Mouse (Mus musculus) heart, embryonic 14.5 days (tissue): ENCODE results near the gene Mageb18. TPM values are rescaled to one million over a fixed set of nuclear protein-coding genes. Genes with fewer than 3 reads are reported as not detected.
"Not testable (repeated sequence)": the region's sequence is repeated elsewhere in the genome, so short reads cannot be mapped to it uniquely, and the experiment has no call there.

Experiments
- ATAC-seq: fragments of 200-750 bp; cut with Nextera tagmentation; 2 replicates; pipeline ENCODE4 v1.8.0; 2017; ENCODE audit warnings: low read depth, moderate TSS enrichment; ENCODE audit not compliant: insufficient number of reproducible peaks, insufficient read depth, low FRiP score
- H3K27ac ChIP-seq, 2 experiments: fragments of 200-500 bp in 1 of 2; fragments of 300-500 bp in 1 of 2; sonication (generic) in 1 of 2; replicated peaks in 1 of 2; 2 replicates each; pipeline ENCODE4 v1.5.1; 2012 to 2014; ENCODE audit warnings: low read depth in 2 of 2, low read length in 2 of 2, control low read depth in 1 of 2, mild to moderate bottlenecking in 1 of 2, mixed read lengths in 1 of 2; ENCODE audit not compliant: control insufficient read depth in 1 of 2, insufficient read depth in 1 of 2
- H3K27me3 ChIP-seq: fragments of 300-500 bp; sonication (generic); 2 replicates; pipeline ENCODE4 v1.6.1; 2014; ENCODE audit warnings: mild to moderate bottlenecking, low read length, control low read depth; ENCODE audit not compliant: control insufficient read depth, insufficient read depth
- H3K36me3 ChIP-seq: fragments of 300-500 bp; sonication (generic); 2 replicates; pipeline ENCODE4 v1.6.1; 2014; ENCODE audit warnings: mild to moderate bottlenecking, control low read depth, low read length, mixed read lengths; ENCODE audit not compliant: control insufficient read depth, insufficient read depth
- H3K4me1 ChIP-seq, 2 experiments: fragments of 200-500 bp in 1 of 2; fragments of 300-500 bp in 1 of 2; sonication (generic) in 1 of 2; 2 replicates each; pipeline ENCODE4 v1.6.1; 2012 to 2014; ENCODE audit warnings: low read length in 2 of 2, control low read depth in 1 of 2, mixed read lengths in 1 of 2; ENCODE audit not compliant: control insufficient read depth in 2 of 2, insufficient read depth in 2 of 2
- H3K4me2 ChIP-seq: fragments of 300-500 bp; sonication (generic); 2 replicates; pipeline ENCODE4 v1.6.1; 2014; ENCODE audit warnings: mild to moderate bottlenecking, low read length
- H3K4me3 ChIP-seq, 2 experiments: fragments of 200-500 bp in 1 of 2; fragments of 300-500 bp in 1 of 2; sonication (generic) in 1 of 2; 2 replicates each; pipeline ENCODE4 v1.5.1; 2012 to 2014; ENCODE audit warnings: low read length in 2 of 2, mild to moderate bottlenecking in 2 of 2, control low read depth in 1 of 2, low read depth in 1 of 2, moderate library complexity in 1 of 2; ENCODE audit not compliant: control insufficient read depth in 1 of 2, insufficient read depth in 1 of 2
- H3K9ac ChIP-seq: fragments of 300-500 bp; sonication (generic); 2 replicates; pipeline ENCODE4 v1.6.1; 2014; ENCODE audit warnings: mild to moderate bottlenecking, low read length
- H3K9me3 ChIP-seq: fragments of 300-500 bp; sonication (generic); 2 replicates; pipeline ENCODE4 v1.6.1; 2016; ENCODE audit warnings: low read length, control low read depth; ENCODE audit not compliant: control insufficient read depth
- WGBS: fragments of 180-500 bp; shearing (Covaris S2); extraction: QIAGEN DNeasy Blood & Tissue Kit; methylation state at CpG from one replicate; pipeline ENCODE4 v1.1.7; 2014; 5-methylcytosine and 5-hydroxymethylcytosine counted together
- polyA plus RNA-seq: library from polyadenylated mRNA; unstranded; fragments of >200 nt; fragmentation: Nextera tagmentation; extraction: Ambion mirVana; gene quantifications from 2 replicates; pipeline ENCODE4 v1.2.1, GENCODE M21; 2014

Mageb18 gene
- not detected in 2 replicates for polyA plus RNA-seq

DNA sequence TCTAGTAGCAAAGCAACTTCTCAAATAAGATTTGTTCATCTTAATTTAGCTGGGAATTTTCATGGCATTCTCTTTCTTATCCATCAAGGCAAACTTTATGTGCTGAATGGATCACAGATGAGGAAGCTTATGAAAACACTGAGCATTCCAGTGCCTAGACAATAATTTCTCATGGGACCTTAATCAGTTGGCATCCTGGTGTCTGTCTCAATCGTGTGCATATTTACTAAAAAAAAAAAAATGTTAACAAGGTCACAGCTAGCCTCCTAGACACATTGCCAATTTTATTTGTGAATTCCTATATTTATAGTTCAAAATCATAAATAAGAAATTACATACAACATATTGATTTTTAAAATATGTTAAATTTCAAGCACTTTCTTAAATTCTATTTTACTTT, at the start of gene Mageb18:
Mageb18 (minus strand) TSS at position 101 of the 400 bp plus-strand sequence.
- no peak for ATAC-seq
- Histone ChIP-seq H3K4me3 (no peak within 1 kb of the TSS), H3K27ac (no peak within 1 kb of the TSS), H3K36me3 (no peaks in the 10 kb centered on the region), H3K9ac (no peak within 1 kb of the TSS), H3K27me3 (no peaks in the 10 kb centered on the region), H3K4me2 (no peak within 1 kb of the TSS), H3K9me3 (no peaks in the 10 kb centered on the region), H3K4me1 (no peaks in the 10 kb centered on the region)
- 48% methylated on average over 1 of the region's 1 CpGs for WGBS

DNA sequence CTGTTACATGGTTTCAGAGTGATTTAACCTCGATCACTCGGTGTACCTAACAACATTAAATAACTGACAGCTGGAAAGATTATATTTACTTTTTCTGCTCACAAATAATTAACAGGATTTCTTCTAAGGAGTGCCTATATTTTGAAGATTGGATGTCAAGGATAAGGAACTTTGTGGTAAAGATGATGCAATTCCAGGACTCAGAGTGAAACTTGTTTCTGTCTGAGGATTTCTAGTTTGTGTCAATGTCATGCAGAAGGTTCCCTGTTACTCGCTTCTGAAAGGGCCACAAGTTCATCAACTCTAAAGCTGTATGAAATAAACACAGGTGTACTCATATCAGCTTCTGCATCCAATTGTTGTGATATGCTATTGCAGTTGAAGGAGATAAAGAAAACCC, 13.4 kb upstream of the Mageb18 start:
- Histone ChIP-seq H3K27me3 (no peaks in the 10 kb centered on the region), H3K27ac (no peak overlapping the region), H3K9ac (no peak overlapping the region), H3K4me2 (no peak overlapping the region), H3K4me3 (no peak overlapping the region), H3K9me3 (no peaks in the 10 kb centered on the region), H3K4me1 (no peaks in the 10 kb centered on the region), H3K36me3 (no peaks in the 10 kb centered on the region)
- ATAC-seq, result no peak
- 74% methylated on average over 3 of the region's 3 CpGs for WGBS

DNA sequence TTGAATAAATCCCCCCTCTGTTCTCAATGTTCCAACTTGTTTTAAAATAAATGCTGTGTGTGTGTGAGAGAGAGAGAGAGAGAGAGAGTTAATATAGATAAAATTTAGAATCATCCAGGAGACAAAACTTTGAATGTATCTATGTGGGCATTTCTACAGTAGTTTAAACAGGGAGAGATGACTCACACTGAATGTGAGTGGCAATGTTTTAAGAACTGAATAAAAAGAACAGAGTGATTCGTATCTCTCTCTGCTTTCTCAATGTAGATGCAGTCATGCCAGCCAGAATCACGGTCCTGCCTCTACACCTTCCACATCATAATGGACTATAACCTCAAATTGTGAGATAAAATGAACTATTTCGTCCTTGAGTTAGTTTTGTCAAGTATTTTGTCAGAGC, 11.1 kb upstream of the Mageb18 start:
- H3K9me3 ChIP-seq, result no peaks in the 10 kb centered on the region
- no peak overlapping the region for H3K4me2 ChIP-seq
- no peak overlapping the region for H3K27ac ChIP-seq
- ATAC-seq, result no peak
- no peaks in the 10 kb centered on the region for H3K27me3 ChIP-seq
- no peaks in the 10 kb centered on the region for H3K36me3 ChIP-seq
- H3K4me1 ChIP-seq, result no peaks in the 10 kb centered on the region
- H3K4me3 ChIP-seq, result no peak overlapping the region
- H3K9ac ChIP-seq, result no peak overlapping the region
- WGBS, result 58% methylated on average over 3 of the region's 3 CpGs

GRCm38 (mm10) chrX:92597324-92597723, 2.0 kb downstream of the Mageb18 start:
- 36% methylated on average over 4 of the region's 4 CpGs for WGBS
- Histone ChIP-seq H3K4me3 (no peak overlapping the region), H3K27me3 (no peaks in the 10 kb centered on the region), H3K36me3 (no peaks in the 10 kb centered on the region), H3K4me1 (no peaks in the 10 kb centered on the region), H3K9ac (no peak overlapping the region), H3K9me3 (no peaks in the 10 kb centered on the region), H3K27ac (no peak overlapping the region), H3K4me2 (no peak overlapping the region)
- no peak for ATAC-seq

GRCm38 (mm10) chrX:92527826-92528225, 71.5 kb downstream of the Mageb18 start:
- no peak for ATAC-seq
- no peak overlapping the region for H3K27ac ChIP-seq

DNA sequence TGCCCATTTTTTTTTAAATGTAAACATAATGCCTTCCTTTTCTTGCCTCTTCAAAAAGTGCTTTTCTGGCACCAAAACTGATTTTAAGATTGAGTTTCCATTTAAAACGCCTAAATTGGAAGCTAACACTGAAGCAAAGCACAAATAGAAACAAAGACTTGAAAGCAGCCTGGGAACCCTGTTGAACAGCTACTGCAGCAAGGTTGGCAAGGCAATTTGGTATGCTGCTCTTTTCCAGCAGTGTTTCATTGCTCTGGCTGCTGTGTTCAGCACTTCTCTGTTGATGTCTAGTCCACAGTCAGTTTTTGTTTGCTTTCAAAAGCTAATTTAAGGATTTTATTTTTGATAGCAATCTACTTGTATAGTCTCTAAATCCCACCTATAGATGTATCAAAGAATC, 101.1 kb downstream of the Mageb18 start:
- H3K27ac ChIP-seq, result no peak overlapping the region
- H3K27me3 ChIP-seq, result no peaks in the 10 kb centered on the region
- no peaks in the 10 kb centered on the region for H3K36me3 ChIP-seq
- no peaks in the 10 kb centered on the region for H3K9me3 ChIP-seq
- no peak for ATAC-seq
- H3K4me1 ChIP-seq, result no peaks in the 10 kb centered on the region
- no peak overlapping the region for H3K4me3 ChIP-seq
- H3K4me2 ChIP-seq, result no peak overlapping the region
- WGBS, result 40% methylated on average over 1 of the region's 1 CpGs
- no peak overlapping the region for H3K9ac ChIP-seq

More at GRCm38 (mm10) chrX:92527826-92528225, 71.5 kb downstream of the Mageb18 start:
- Histone ChIP-seq H3K4me3 (no peak overlapping the region), H3K27me3 (no peaks in the 10 kb centered on the region), H3K9ac (no peak overlapping the region), H3K4me2 (no peak overlapping the region), H3K36me3 (no peaks in the 10 kb centered on the region), H3K9me3 (no peaks in the 10 kb centered on the region), H3K4me1 (no peaks in the 10 kb centered on the region)
- 60% methylated on average over 1 of the region's 1 CpGs for WGBS

DNA sequence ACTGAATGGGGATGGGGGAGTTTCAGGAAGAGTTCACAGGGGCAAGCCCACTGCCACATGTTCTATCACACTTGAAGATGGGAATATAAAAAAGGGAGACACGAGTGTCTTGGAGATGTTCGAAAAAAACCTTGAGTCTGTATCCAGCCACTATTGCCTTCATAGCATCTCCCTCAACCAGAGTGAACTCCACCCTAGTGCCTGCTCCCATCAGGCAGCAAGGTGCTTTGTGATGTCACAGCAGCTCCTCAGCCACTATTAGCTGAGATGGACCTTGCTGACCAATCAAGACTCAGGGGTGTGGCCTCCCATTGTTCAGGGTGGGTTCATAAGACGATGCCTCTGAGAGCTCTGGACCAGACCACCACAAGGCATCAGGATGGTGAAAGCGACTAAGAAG, 109.7 kb downstream of the Mageb18 start, which contains the start of gene Gm5941:
Gm5941 (plus strand) TSS at position 301 of the 400 bp plus-strand sequence.
- not testable (repeated sequence) for H3K9ac ChIP-seq, ATAC-seq, H3K4me2 ChIP-seq, H3K36me3 ChIP-seq, H3K4me3 ChIP-seq, H3K27me3 ChIP-seq, H3K4me1 ChIP-seq, H3K9me3 ChIP-seq, H3K27ac ChIP-seq
- WGBS, result 75% methylated on average over 4 of the region's 4 CpGs

GRCm38 (mm10) chrX:92464773-92465172, 134.6 kb downstream of the Mageb18 start:
- Histone ChIP-seq H3K27ac (no peak overlapping the region), H3K36me3 (no peaks in the 10 kb centered on the region), H3K27me3 (no peaks in the 10 kb centered on the region), H3K9ac (no peak overlapping the region), H3K4me3 (no peak overlapping the region), H3K9me3 (no peaks in the 10 kb centered on the region), H3K4me1 (no peaks in the 10 kb centered on the region), H3K4me2 (no peak overlapping the region)
- ATAC-seq, result no peak
- 51% methylated on average over 4 of the region's 4 CpGs for WGBS
